Mouse (Mus musculus) intestine, embryonic 14.5 days (tissue): Measurements from ENCODE around the gene Rpl12. TPM values are rescaled to one million over a fixed set of nuclear protein-coding genes. Genes with fewer than 3 reads are reported as not detected.

Experiments
- ATAC-seq: fragments of 200-750 bp; cut with Nextera tagmentation; replicated peaks from 2 replicates; pipeline ENCODE4 v1.8.0; 2017; ENCODE audit warnings: low read depth, moderate number of reproducible peaks, moderate TSS enrichment, moderate library complexity; ENCODE audit not compliant: low FRiP score, low TSS enrichment
- DNase-seq: peaks from one replicate; pipeline ENCODE4 v3.0.0-alpha.2; 2018; ENCODE audit warnings: low spot score
- H3K27ac ChIP-seq: fragments of 300-500 bp; sonication (generic); 2 replicates; pipeline ENCODE4 v1.5.1; 2014; ENCODE audit warnings: low read depth, mild to moderate bottlenecking, control low read depth
- H3K27me3 ChIP-seq: fragments of 300-500 bp; sonication (generic); replicated peaks from 2 replicates; pipeline ENCODE4 v1.6.1; 2014; ENCODE audit warnings: low read length, control low read depth; ENCODE audit not compliant: control insufficient read depth, insufficient read depth
- H3K36me3 ChIP-seq: fragments of 300-500 bp; sonication (generic); 2 replicates; pipeline ENCODE4 v1.6.1; 2014; ENCODE audit warnings: low read length, control low read depth; ENCODE audit not compliant: control insufficient read depth, insufficient read depth
- H3K4me1 ChIP-seq: fragments of 300-500 bp; sonication (generic); replicated peaks from 2 replicates; pipeline ENCODE4 v1.6.1; 2014; ENCODE audit warnings: low read length, control low read depth, mixed read lengths; ENCODE audit not compliant: control insufficient read depth, insufficient read depth
- H3K4me2 ChIP-seq: fragments of 300-500 bp; sonication (generic); 2 replicates; pipeline ENCODE4 v1.6.1; 2014; ENCODE audit warnings: low read length
- H3K4me3 ChIP-seq: fragments of 300-500 bp; sonication (generic); 2 replicates; pipeline ENCODE4 v1.5.1; 2014; ENCODE audit warnings: low read depth, low read length, control low read depth, mixed read lengths
- H3K9ac ChIP-seq: fragments of 300-500 bp; sonication (generic); 2 replicates; pipeline ENCODE4 v1.6.1; 2014; ENCODE audit warnings: mild to moderate bottlenecking, low read length
- H3K9me3 ChIP-seq: fragments of 300-500 bp; sonication (generic); 2 replicates; pipeline ENCODE4 v1.6.1; 2016; ENCODE audit warnings: low read length, control low read depth; ENCODE audit not compliant: control insufficient read depth
- WGBS: fragments of 180-500 bp; shearing (Covaris S2); extraction: QIAGEN DNeasy Blood & Tissue Kit; methylation state at CpG from one replicate; pipeline ENCODE4 v1.1.7; 2014; 5-methylcytosine and 5-hydroxymethylcytosine counted together
- polyA plus RNA-seq: library from polyadenylated mRNA; unstranded; fragments of >200 nt; fragmentation: Nextera tagmentation; extraction: Ambion mirVana; gene quantifications from 2 replicates; pipeline ENCODE4 v1.2.1, GENCODE M21; 2014

Gene Rpl12
- polyA plus RNA-seq, 1 experiment from 2014 or later = 272 TPM

GRCm38 (mm10) chr2:32981281-32981680, 19.9 kb downstream of the Rpl12 start:
- DNase-seq (no peak), ATAC-seq (peak; percentile 45; the same call in 1 of the 2 replicates)
- no peaks in the 10 kb centered on the region for H3K27me3 ChIP-seq
- 0 out of 2 replicates have a peak, but pooled peaks cover 3% of the 10 kb centered on the region for H3K36me3 ChIP-seq
- under 1% methylated on average over 23 of the region's 23 CpGs for WGBS
- 0 out of 2 replicates have a peak overlapping the region, but pooled peaks have one; percentile 38 for H3K27ac ChIP-seq
- peak overlapping the region; percentile 77 for H3K4me3 ChIP-seq
- peak overlapping the region; percentile 99 for H3K4me2 ChIP-seq
- peaks cover 6% of the 10 kb centered on the region for H3K4me1 ChIP-seq
- no peaks in the 10 kb centered on the region for H3K9me3 ChIP-seq
- H3K9ac ChIP-seq = peak overlapping the region; percentile 78

DNA sequence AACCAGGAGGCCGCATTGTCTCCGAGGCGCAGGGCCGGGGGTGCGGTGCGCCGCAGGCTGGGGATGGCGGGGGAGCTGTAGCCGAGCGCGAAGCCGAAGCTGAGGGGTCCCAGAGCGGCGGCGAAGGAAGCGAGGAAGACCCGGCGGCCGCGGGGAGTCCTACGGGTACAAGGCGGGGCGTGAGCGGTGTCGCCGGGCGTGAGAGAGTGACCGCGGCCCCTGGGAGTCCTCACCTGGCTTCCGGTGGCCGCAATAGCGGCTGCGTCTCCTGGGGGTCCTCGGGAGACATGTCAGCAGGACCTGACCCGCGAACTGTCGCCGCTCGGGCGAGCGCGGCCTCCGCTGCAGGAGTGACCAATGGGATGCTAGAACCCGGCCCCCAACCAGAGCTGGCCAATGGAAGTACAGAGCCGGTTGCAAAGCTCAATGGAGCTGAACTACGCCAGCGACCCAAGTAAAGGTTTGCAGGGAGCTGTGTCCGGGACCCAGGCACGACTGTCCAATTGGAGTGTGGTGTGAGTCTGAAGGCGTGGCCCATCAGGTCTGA, 20.4 kb downstream of the Rpl12 start, which contains the start of gene Slc2a8:
Gene Slc2a8, minus strand, starts transcription at position 359 of the 547 bp plus-strand sequence.
- peak; percentile 89 for DNase-seq
- under 1% methylated on average over 44 of the region's 50 CpGs for WGBS
- peak; percentile 96 for ATAC-seq
- no peaks in the 10 kb centered on the region for H3K9me3 ChIP-seq
- peaks cover 6% of the 10 kb centered on the region for H3K4me1 ChIP-seq
- H3K9ac ChIP-seq = peak within 1 kb of the TSS; percentile 78
- H3K4me2 ChIP-seq = peak within 1 kb of the TSS; percentile 99
- 0 out of 2 replicates have a peak within 1 kb of the TSS, but pooled peaks have one; percentile 38 for H3K27ac ChIP-seq
- no peaks in the 10 kb centered on the region for H3K27me3 ChIP-seq
- peak within 1 kb of the TSS; percentile 77 for H3K4me3 ChIP-seq
- 0 out of 2 replicates have a peak, but pooled peaks cover 3% of the 10 kb centered on the region for H3K36me3 ChIP-seq

DNA sequence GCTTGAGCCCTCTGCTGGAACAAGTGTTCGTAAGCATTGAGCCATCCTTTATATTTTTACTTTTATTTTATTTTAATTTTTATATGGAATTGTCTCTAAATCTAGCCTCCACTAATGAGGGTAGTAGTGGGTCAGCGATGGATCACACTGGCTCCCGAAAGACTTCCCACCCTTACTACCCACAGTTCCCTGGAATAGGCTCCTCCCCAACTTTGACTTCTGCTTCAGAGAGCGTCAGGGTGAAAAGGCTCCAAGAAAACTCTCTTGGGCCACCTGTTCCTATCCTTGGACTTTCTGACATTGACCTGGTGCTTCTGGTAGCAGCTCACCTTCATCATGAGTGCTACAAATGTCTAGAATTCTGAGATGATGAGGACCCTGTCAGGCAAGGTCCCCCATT, 21.3 kb downstream of the Rpl12 start:
- peaks cover 6% of the 10 kb centered on the region for H3K4me1 ChIP-seq
- H3K4me2 ChIP-seq = peak overlapping the region; percentile 99
- H3K27me3 ChIP-seq = no peaks in the 10 kb centered on the region
- H3K4me3 ChIP-seq = peak overlapping the region; percentile 77
- H3K9me3 ChIP-seq = no peaks in the 10 kb centered on the region
- DNase-seq (no peak), ATAC-seq (no peak)
- no peak overlapping the region for H3K27ac ChIP-seq
- 3% methylated on average over 4 of the region's 4 CpGs for WGBS
- no peak overlapping the region; the same call in 1 of the 2 replicates for H3K9ac ChIP-seq
- H3K36me3 ChIP-seq = 0 out of 2 replicates have a peak, but pooled peaks cover 3% of the 10 kb centered on the region

- 45% methylated on average over 6 of the region's 6 CpGs for WGBS
- Histone ChIP-seq H3K36me3 (0 out of 2 replicates have a peak, but pooled peaks cover 1% of the 10 kb centered on the region), H3K27ac (no peak overlapping the region), H3K9me3 (no peaks in the 10 kb centered on the region), H3K4me1 (peaks cover 6% of the 10 kb centered on the region), H3K4me2 (no peak overlapping the region), H3K4me3 (no peak overlapping the region), H3K27me3 (no peaks in the 10 kb centered on the region), H3K9ac (no peak overlapping the region)
- no peak for DNase-seq
- no peak for ATAC-seq
Measured at GRCm38 (mm10) chr2:32983617-32984016, 22.3 kb downstream of the Rpl12 start.

- Histone ChIP-seq H3K36me3 (no peaks in the 10 kb centered on the region), H3K27me3 (no peaks in the 10 kb centered on the region), H3K4me3 (no peak overlapping the region), H3K4me1 (peaks cover 4% of the 10 kb centered on the region), H3K27ac (no peak overlapping the region), H3K9ac (no peak overlapping the region), H3K9me3 (no peaks in the 10 kb centered on the region), H3K4me2 (no peak overlapping the region)
- no peak for DNase-seq
- WGBS = 41% methylated on average over 8 of the region's 8 CpGs
- ATAC-seq = no peak
Measured at GRCm38 (mm10) chr2:32985844-32986243, 24.5 kb downstream of the Rpl12 start.

- no peak overlapping the region for H3K4me3 ChIP-seq
- no peaks in the 10 kb centered on the region for H3K27me3 ChIP-seq
- no peak overlapping the region for H3K4me2 ChIP-seq
- H3K9ac ChIP-seq = no peak overlapping the region
- WGBS = 64% methylated on average over 3 of the region's 3 CpGs
- no peak for ATAC-seq
- no peaks in the 10 kb centered on the region for H3K36me3 ChIP-seq
- no peak overlapping the region for H3K27ac ChIP-seq
- H3K4me1 ChIP-seq = no peaks in the 10 kb centered on the region
- no peak for DNase-seq
- no peaks in the 10 kb centered on the region for H3K9me3 ChIP-seq
Measured at GRCm38 (mm10) chr2:32989376-32989775, 28.0 kb downstream of the Rpl12 start.

DNA sequence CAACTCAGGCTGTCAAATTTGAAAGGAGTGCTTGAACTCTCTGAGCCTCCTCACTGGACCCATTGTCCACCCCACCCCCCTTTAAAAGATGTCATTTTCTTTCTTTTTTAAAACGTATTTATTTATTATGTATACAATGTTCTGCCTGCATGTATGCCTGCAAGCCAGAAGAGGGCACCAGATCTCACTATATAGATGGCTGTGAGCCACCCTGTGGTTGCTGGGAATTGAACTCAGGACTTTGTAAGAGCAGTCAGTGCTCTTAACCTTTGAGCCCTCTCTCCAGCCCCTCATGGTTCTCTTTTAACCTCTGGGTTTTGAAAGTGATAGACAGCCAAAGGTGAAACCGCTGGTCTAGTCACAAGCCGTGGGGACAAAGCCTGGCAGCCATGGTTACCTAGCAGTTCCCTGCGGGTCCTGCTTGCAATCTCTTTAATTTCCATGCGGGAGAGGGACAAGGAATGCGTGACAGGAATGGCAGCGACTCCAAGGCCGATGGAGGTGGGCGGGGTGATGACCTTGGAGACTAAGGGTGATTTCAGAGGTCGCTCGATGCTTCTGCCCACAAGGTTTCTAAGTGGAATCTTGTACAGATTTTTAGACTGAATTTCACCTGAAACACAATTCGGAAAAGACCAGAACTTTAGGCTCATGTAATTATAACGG, 28.9 kb downstream of the Rpl12 start:
- Histone ChIP-seq H3K4me1 (no peaks in the 10 kb centered on the region), H3K9ac (no peak overlapping the region), H3K36me3 (no peaks in the 10 kb centered on the region), H3K9me3 (no peaks in the 10 kb centered on the region), H3K27me3 (no peaks in the 10 kb centered on the region), H3K27ac (no peak overlapping the region), H3K4me3 (no peak overlapping the region), H3K4me2 (no peak overlapping the region)
- DNase-seq (no peak), ATAC-seq (no peak)
- 69% methylated on average over 13 of the region's 13 CpGs for WGBS

- H3K27me3 ChIP-seq = no peaks in the 10 kb centered on the region
- H3K4me3 ChIP-seq = no peak overlapping the region
- no peaks in the 10 kb centered on the region for H3K4me1 ChIP-seq
- ATAC-seq (no peak), DNase-seq (no peak)
- no peaks in the 10 kb centered on the region for H3K36me3 ChIP-seq
- H3K4me2 ChIP-seq = no peak overlapping the region
- H3K9ac ChIP-seq = no peak overlapping the region
- 74% methylated on average over 6 of the region's 6 CpGs for WGBS
- no peaks in the 10 kb centered on the region for H3K9me3 ChIP-seq
- H3K27ac ChIP-seq = no peak overlapping the region
Measured at GRCm38 (mm10) chr2:32992130-32992529, 30.8 kb downstream of the Rpl12 start.
